Mouse (Mus musculus): ENCODE data around the gene Laptm5. TPM values are rescaled to one million over a fixed set of nuclear protein-coding genes. Genes with fewer than 3 reads are reported as not detected.

Laptm5 gene
- polyA plus RNA-seq, 1 experiment from 2014 or later: 23.7 TPM

DNA sequence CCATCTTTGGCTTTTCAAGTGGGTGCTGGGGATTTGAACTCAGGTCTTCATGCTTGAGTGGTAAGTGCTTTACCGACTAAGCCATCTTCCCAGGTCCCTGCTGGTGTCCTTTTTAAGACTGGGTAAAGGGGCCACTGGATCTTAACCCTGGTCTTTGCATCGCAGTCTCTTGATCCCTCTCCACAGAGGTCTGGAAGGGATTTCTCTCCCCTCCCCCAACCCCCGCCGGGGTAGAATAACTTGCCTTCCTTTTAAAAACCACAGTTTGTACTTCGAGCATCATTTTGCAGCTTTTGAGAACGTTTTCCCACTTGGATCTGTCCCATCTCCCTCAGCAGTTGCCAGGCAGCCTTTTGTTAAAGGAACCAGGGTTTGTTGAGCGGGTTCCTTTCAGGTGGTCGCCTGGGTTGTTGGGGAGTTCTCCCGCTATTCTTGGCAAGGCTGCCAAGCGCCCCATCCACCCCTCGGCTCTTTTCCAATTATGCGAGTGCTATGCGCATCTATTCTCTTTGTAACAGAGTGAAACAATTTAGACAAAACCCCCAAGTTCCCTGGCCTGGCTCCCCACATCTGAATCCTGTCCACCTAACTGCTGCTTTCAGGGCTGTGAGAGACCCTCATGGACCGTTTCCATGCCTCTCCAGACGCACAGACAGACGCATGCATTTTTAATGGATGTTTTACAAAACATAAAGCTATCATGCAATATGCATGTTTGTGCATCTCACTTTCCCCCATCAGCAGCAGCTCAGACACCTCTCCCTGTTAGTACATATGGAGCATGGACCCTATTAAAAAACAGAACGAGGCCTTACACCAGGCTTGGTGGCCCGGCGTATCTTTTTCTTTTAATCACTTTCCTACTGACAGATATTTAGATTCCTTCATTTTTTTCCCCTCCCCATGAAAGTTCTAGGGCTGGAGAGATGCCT, 60.7 kb downstream of the Laptm5 start:
- 36% methylated on average over 19 of the region's 19 CpGs for WGBS
- ATAC-seq: peak; percentile 72
- peaks cover 5% of the 10 kb centered on the region; the same call in 1 of the 2 replicates for H3K9me3 ChIP-seq
- H3K27ac ChIP-seq: peak overlapping the region; percentile 71
- H3K9ac ChIP-seq (replicated peaks): no peak overlapping the region
- H3K27me3 ChIP-seq: no peaks in the 10 kb centered on the region
- H3K4me2 ChIP-seq (replicated peaks): no peak overlapping the region
- no peak overlapping the region for H3K4me3 ChIP-seq (replicated peaks)
- H3K36me3 ChIP-seq: no peaks in the 10 kb centered on the region
- H3K4me1 ChIP-seq (replicated peaks): peaks cover 18% of the 10 kb centered on the region; the same call in 1 of the 2 replicates

- H3K4me2 ChIP-seq (replicated peaks): no peak overlapping the region
- 86% methylated on average over 3 of the region's 3 CpGs for WGBS
- H3K36me3 ChIP-seq: no peaks in the 10 kb centered on the region
- H3K4me1 ChIP-seq (replicated peaks): 0 out of 2 replicates have a peak, but pooled peaks cover 3% of the 10 kb centered on the region
- no peaks in the 10 kb centered on the region for H3K27me3 ChIP-seq
- H3K9me3 ChIP-seq: no peaks in the 10 kb centered on the region
- ATAC-seq: no peak
- H3K9ac ChIP-seq (replicated peaks): no peak overlapping the region
- H3K27ac ChIP-seq: no peak overlapping the region
- H3K4me3 ChIP-seq (replicated peaks): no peak overlapping the region
Measured at GRCm38 (mm10) chr4:130978981-130979380, 66.1 kb downstream of the Laptm5 start.

- Histone ChIP-seq H3K27me3 (0 out of 2 replicates have a peak, but pooled peaks cover 4% of the 10 kb centered on the region), H3K36me3 (no peaks in the 10 kb centered on the region), H3K9ac (replicated peaks) (no peak overlapping the region; the same call in 1 of the 2 replicates), H3K27ac (peak overlapping the region; percentile 66), H3K9me3 (no peaks in the 10 kb centered on the region), H3K4me3 (replicated peaks) (no peak overlapping the region), H3K4me1 (replicated peaks) (peaks cover 14% of the 10 kb centered on the region), H3K4me2 (replicated peaks) (peak overlapping the region; percentile 9; the same call in 1 of the 2 replicates)
- 30% methylated on average over 17 of the region's 17 CpGs for WGBS
- ATAC-seq: no peak
Measured at GRCm38 (mm10) chr4:130984416-130985182, 71.7 kb downstream of the Laptm5 start.

Other genes with a start within 250 kb of the Laptm5 start
- 120 TPM in 2 replicates for gene Pum1, start 249.8 kb upstream of the Laptm5 start, polyA plus RNA-seq (2015; fragmentation: Nextera tagmentation; extraction: Ambion mirVana)
- 72.3 and 72.9 TPM in 2 replicates for gene Sdc3, start 120.6 kb upstream of the Laptm5 start, polyA plus RNA-seq (2015; fragmentation: Nextera tagmentation; extraction: Ambion mirVana)
- gene Matn1, start 31.3 kb downstream of the Laptm5 start, polyA plus RNA-seq (2015; fragmentation: Nextera tagmentation; extraction: Ambion mirVana): 0.13 TPM in 1 of 2 replicates, not detected in the other

Measured in midbrain, embryonic 13.5 days (tissue).